ENCODE assay signal across 24 mouse cellular contexts in the genomic region with DNA sequence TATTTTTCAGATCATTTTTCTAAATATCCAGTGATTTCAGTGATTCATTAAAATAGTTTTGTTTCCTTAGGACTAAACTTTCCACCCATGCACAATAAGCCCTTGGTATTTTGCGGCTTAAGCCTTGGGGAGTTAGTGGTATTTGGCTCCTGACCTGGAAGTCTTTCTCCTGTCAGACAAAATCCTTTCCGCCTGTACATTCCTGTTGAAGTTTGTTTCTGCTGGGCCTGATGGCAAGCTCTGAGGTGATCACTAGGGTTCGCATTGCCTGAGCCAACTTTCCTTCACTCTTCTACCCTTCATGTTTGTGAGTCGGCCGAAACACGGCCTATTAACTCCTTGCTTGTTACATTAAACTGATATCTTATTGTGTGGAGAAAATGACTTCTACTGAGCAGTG. TPM values are rescaled to one million over a fixed set of nuclear protein-coding genes. Genes with fewer than 3 reads are reported as not detected.
DNase-seq lines count a peak whose midpoint lies in the region; ATAC-seq lines count a peak whose summit lies in the region.
"Had no signal": no experiment of that assay in that cellular context is flagged by ENCODE, and none has a peak within 500 bp of the region (broad histone marks: within the 10 kb centered on the region; RNA-seq: fewer than 3 reads in every experiment).

No protein-coding gene starts in this region.

- peaks cover 3% of the 10 kb centered on the region; the same call in 1 of the 2 replicates for H3K4me1 ChIP-seq in embryonic facial prominence, embryonic 14.5 days (ENCODE audit: control insufficient read depth, insufficient read depth, low read length)
- H3K4me1 ChIP-seq in embryonic facial prominence, embryonic 10.5 days = no peaks in the 10 kb centered on the region
- no peaks in the 10 kb centered on the region for H3K4me1 ChIP-seq in heart, embryonic 11.5 days (ENCODE audit: control insufficient read depth, insufficient read depth, low read length)
- H3K4me1 ChIP-seq: forebrain, embryonic 15.5 days; heart, embryonic 12.5 days; hindbrain, embryonic 12.5 days had no signal

- no peaks in the 10 kb centered on the region for H3K36me3 ChIP-seq in embryonic facial prominence, embryonic 14.5 days (ENCODE audit: control insufficient read depth, insufficient read depth, low read length)
- no peaks in the 10 kb centered on the region for H3K36me3 ChIP-seq in embryonic facial prominence, embryonic 10.5 days (replicated peaks)
- no peaks in the 10 kb centered on the region for H3K36me3 ChIP-seq in heart, embryonic 11.5 days (ENCODE audit: control insufficient read depth, insufficient read depth, low read length)
- H3K36me3 ChIP-seq: embryonic facial prominence, embryonic 13.5 days; forebrain, embryonic 15.5 days; heart, embryonic 12.5 days; hindbrain, embryonic 12.5 days had no signal

- peak; percentile 37 for DNase-seq in embryonic facial prominence, embryonic 14.5 days (ENCODE audit: low spot score)
- no peak for DNase-seq in embryonic facial prominence, embryonic 10.5 days (ENCODE audit: low spot score)
- DNase-seq in heart, adult 9 months (ENCODE audit: low spot score in 2 of 2) = peak; percentile 15
- DNase-seq in 3T3-L1 (ENCODE audit: low read depth, low spot score) = peak; percentile 81
- peak; percentile 48 for DNase-seq in adipocyte (ENCODE audit: low spot score)
- DNase-seq in gastrocnemius, postnatal 36 days = no peak
- DNase-seq in testis, postnatal 14 days (ENCODE audit: low spot score) = no peak
- DNase-seq: adrenal gland, postnatal 10 days; cerebellum, adult 11-12 months; cerebellum, adult 9-10 months; cerebellum, postnatal 25 days; gastrocnemius, postnatal 14 days; heart, postnatal 4 days had no signal

- no peak overlapping the region for H3K9ac ChIP-seq in embryonic facial prominence, embryonic 14.5 days (ENCODE audit: low read depth, low read length)
- H3K9ac ChIP-seq in heart, embryonic 11.5 days (ENCODE audit: low read depth, low read length) = no peak overlapping the region
- H3K9ac ChIP-seq: embryonic facial prominence, embryonic 13.5 days; forebrain, embryonic 15.5 days; heart, embryonic 12.5 days; hindbrain, embryonic 12.5 days had no signal

- ATAC-seq in embryonic facial prominence, embryonic 14.5 days (ENCODE audit: low read depth) = no peak
- no peak for ATAC-seq in heart, embryonic 11.5 days (replicated peaks; ENCODE audit: insufficient number of reproducible peaks, low FRiP score, low TSS enrichment)
- ATAC-seq: forebrain, embryonic 15.5 days; hindbrain, embryonic 16.5 days; inflammation-experienced regulatory T-cells, adult 6 months; intestine, postnatal 0 days had no signal

- H3K27me3 ChIP-seq in embryonic facial prominence, embryonic 14.5 days (replicated peaks; ENCODE audit: control insufficient read depth, insufficient read depth, low read length) = no peaks in the 10 kb centered on the region
- H3K27me3 ChIP-seq in embryonic facial prominence, embryonic 10.5 days (replicated peaks; ENCODE audit: low read depth, poor library complexity, severe bottlenecking) = no peaks in the 10 kb centered on the region
- no peaks in the 10 kb centered on the region for H3K27me3 ChIP-seq in heart, embryonic 11.5 days (ENCODE audit: control insufficient read depth, insufficient read depth, low read length)
- H3K27me3 ChIP-seq: forebrain, embryonic 15.5 days; heart, embryonic 12.5 days; hindbrain, embryonic 12.5 days had no signal

- H3K9me3 ChIP-seq in embryonic facial prominence, embryonic 14.5 days (ENCODE audit: control insufficient read depth, low read length) = no peaks in the 10 kb centered on the region
- H3K9me3 ChIP-seq in embryonic facial prominence, embryonic 10.5 days = no peaks in the 10 kb centered on the region
- no peaks in the 10 kb centered on the region for H3K9me3 ChIP-seq in heart, embryonic 11.5 days (replicated peaks; ENCODE audit: control insufficient read depth, low read length)
- H3K9me3 ChIP-seq: embryonic facial prominence, embryonic 13.5 days; forebrain, embryonic 15.5 days; heart, embryonic 12.5 days; hindbrain, embryonic 12.5 days had no signal

- H3K4me3 ChIP-seq in embryonic facial prominence, embryonic 14.5 days (ENCODE audit: low read depth, low read length) = no peak overlapping the region
- H3K4me3 ChIP-seq in embryonic facial prominence, embryonic 10.5 days = no peak overlapping the region
- H3K4me3 ChIP-seq in heart, embryonic 11.5 days (ENCODE audit: low read depth, low read length) = no peak overlapping the region
- H3K4me3 ChIP-seq: embryonic facial prominence, embryonic 13.5 days; erythroblast, embryonic 14.5 days; forebrain, embryonic 15.5 days; heart, embryonic 12.5 days; hindbrain, embryonic 12.5 days had no signal

- WGBS in embryonic facial prominence, embryonic 14.5 days = 59% methylated on average over 6 of the region's 6 CpGs
- 84% methylated on average over 6 of the region's 6 CpGs for WGBS in embryonic facial prominence, embryonic 10.5 days
- WGBS in heart, embryonic 11.5 days (ENCODE audit: insufficient replicate concordance) = 77% methylated on average over 6 of the region's 6 CpGs

- H3K4me2 ChIP-seq in embryonic facial prominence, embryonic 14.5 days (ENCODE audit: low read depth, low read length) = no peak overlapping the region
- no peak overlapping the region for H3K4me2 ChIP-seq in heart, embryonic 11.5 days
- H3K4me2 ChIP-seq: embryonic facial prominence, embryonic 13.5 days; forebrain, embryonic 15.5 days; heart, embryonic 12.5 days; hindbrain, embryonic 12.5 days had no signal

- intact Hi-C loops in gastrocnemius, postnatal 36 days (cut with DNase I) = no loop called here

- no peak overlapping the region for H3K27ac ChIP-seq in embryonic facial prominence, embryonic 14.5 days (replicated peaks; ENCODE audit: low read depth, low read length)
- no peak overlapping the region for H3K27ac ChIP-seq in embryonic facial prominence, embryonic 10.5 days (replicated peaks)
- no peak overlapping the region for H3K27ac ChIP-seq in heart, embryonic 11.5 days (ENCODE audit: low read depth, low read length)
- H3K27ac ChIP-seq: embryonic facial prominence, embryonic 13.5 days; forebrain, embryonic 15.5 days; hindbrain, embryonic 12.5 days had no signal

RNA-seq across cellular contexts. Expression of a gene that starts 8.7 kb away (rescaled TPM):
- polyA plus RNA-seq in embryonic facial prominence, embryonic 14.5 days (2014; fragmentation: Nextera tagmentation; extraction: Ambion mirVana) = 28.7 and 35.6 TPM in 2 replicates
- polyA plus RNA-seq in embryonic facial prominence, embryonic 10.5 days (2016; fragmentation: Nextera tagmentation; extraction: Ambion mirVana) = 2.6 and 4.2 TPM in 2 replicates
- 0.89 and 1.00 TPM in 2 replicates for polyA plus RNA-seq in heart, embryonic 11.5 days (2014; fragmentation: Nextera tagmentation; extraction: Ambion mirVana)
- 1 to 10 TPM; 5.6 to 5.8 TPM for total RNA-seq in gastrocnemius, postnatal 36 days (2021)
- total RNA-seq: granulocyte monocyte progenitor cell, adult 5-6 weeks; MEL had no signal
- polyA plus RNA-seq: erythroblast, embryonic 14.5 days; inflammation-experienced regulatory T-cells, adult 6 months had no signal

Comparison
In these comparisons a context has a peak if more than half of its experiments do, and no peak if none do; other contexts are left out.
1. DNase-seq: peak in embryonic facial prominence, embryonic 14.5 days (single experiment), heart, adult 9 months (2 of 2), 3T3-L1 (single experiment) and adipocyte (single experiment); none in embryonic facial prominence, embryonic 10.5 days (single experiment), gastrocnemius, postnatal 36 days (0 of 2) and testis, postnatal 14 days (single experiment).